Mouse (Mus musculus) urinary bladder, adult 18-20 months (tissue): ENCODE results near the gene Glyctk.
A peak's percentile ranks its signal among the peaks of the same experiment; 100 is the strongest.

Source experiments
- DNase-seq, 2 experiments: peaks; one replicate each; pipeline ENCODE4 v3.0.0; 2022; ENCODE audit warnings: low spot score in 2 of 2, mixed read lengths in 2 of 2

The Glyctk gene

GRCm38 (mm10) chr9:106147851-106148431 lies 10.0 kb downstream of the Glyctk start:
- DNase-seq = no peak

DNA sequence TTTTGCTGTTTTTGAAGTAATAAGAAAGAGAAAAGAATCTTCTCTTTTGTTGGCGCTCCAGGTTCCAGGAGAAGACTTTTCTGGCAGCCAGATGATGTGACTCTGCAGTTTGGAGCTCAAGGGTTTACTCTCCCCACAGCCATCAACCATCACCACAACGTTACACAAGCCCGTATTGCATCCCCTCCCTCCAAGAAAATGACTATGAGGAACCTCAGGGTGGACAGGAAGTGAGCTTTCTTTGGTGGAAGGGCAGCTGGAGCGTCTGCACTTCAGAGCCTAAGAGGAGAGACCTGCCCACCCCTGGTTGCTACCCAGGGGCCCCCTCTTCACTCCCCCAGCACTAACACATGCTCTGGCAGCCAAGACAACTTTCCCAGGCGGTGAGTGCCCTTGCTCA lies 10.7 kb downstream of the Glyctk start:
- DNase-seq = no peak

GRCm38 (mm10) chr9:106145582-106145981 lies 12.4 kb downstream of the Glyctk start:
- no peak for DNase-seq

- no peak for DNase-seq
Measured at GRCm38 (mm10) chr9:106144176-106144575, 13.8 kb downstream of the Glyctk start.

DNA sequence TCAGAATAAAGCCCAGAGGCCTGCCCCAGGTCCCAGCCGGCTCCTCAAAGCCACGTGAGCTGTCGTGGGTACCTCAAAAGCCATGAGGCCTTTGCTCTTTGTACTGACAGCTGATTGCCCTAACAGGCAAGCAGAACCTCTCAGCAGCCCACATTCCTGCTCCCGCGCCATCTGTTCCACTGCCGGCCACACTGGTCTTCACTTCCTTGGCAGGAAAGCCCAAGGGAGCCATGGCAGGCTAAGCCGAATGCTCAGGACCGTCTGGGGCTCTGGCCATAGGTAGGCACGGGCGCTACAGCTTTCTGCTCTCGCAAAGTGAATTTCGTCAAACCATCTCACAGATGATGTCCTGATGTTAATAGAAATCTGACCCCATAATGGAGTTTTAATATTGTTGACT lies 16.0 kb downstream of the Glyctk start:
- no peak for DNase-seq

GRCm38 (mm10) chr9:106139763-106140162 lies 18.2 kb downstream of the Glyctk start:
- DNase-seq = no peak

DNA sequence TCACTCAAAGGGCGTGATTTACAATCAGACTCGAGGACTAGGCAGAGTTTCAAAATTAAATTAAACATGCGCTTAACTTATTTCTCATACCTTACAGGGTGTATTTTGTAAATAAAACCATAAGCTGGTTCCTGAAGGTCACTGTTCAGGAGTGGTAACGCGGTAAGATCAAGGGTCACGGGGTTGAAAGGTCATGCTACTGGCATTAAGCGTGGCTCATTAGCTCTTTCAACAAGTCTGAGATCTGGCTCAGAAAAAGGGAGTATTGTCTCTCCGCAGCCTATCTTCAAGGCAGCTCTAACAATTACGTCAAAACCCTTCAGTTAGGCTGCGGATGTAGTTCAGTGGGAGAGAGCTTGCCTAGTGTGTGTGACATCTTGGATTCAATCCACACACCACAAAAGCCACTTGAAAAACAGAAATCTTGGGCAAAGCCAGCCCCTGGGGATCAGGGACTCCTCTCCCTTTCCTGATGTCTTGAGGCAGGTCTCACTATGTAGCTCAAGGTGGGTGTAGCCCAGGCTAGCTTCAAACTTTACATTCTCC lies 20.2 kb downstream of the Glyctk start:
- DNase-seq = no peak

DNA sequence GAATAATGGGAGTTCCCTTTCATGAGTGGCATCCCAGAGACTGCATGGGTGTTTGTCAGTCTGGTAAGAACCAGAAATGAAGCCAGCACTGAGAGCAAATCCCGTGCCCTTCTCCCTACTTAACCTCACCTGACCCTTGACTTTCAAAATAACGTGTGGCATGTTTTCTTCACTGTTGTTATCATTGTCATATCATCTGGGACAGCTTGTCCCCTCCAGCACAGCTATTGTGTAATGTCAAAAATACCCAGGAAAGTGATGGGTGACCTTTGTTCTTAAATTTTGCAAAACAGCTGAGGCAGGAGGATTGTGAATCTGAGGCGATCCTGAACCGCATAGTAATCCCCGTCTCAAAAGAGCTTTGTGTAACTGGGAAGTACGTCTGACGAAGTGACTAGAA lies 27.7 kb downstream of the Glyctk start:
- DNase-seq = no peak

- no peak for DNase-seq
Measured at GRCm38 (mm10) chr9:106129072-106129471, 28.9 kb downstream of the Glyctk start.

DNA sequence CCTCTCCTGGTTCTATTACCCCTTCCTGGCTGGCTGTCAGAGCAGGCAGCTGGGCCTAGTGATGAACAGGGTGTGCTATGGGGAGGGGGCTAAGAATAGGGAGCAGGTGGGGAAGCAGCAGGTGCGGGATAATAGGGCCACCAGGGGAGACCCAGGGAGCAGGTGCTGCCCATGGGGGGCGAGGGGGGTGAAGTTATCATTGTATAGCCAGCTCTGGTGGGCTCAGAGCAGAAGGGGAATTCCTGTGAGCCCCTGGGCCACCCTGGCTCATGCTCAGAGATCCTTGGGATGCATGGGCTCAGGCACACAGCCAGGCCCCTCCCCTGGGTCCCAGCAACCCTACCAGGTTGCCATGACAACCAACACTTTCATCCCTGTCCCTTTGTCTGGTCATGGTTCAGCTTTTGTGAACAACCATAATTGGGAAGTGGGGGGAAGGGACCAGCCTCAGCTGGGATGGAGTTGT lies 31.1 kb downstream of the Glyctk start:
- DNase-seq = no peak

DNA sequence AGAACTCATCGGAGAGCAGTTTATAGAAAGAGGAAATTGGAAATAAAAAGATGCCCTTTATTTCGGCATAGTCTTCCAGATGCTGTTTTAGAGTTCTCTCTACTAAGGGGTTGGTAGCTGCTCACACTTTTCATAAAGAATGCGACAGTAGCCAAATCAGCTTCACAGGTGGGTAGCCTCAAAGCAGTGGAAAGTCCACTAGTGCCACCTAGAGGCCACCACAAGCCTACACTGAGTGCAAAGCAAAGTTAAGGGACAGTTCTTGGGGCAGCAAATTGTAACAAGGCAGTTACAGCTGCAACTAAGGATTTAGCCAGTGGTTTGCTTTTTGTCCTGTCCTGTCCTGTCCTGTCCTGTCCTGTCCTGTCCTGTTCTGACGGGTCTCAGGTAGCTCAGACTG lies 34.3 kb downstream of the Glyctk start:
- no peak for DNase-seq

GRCm38 (mm10) chr9:106119075-106119474 lies 38.9 kb downstream of the Glyctk start:
- no peak for DNase-seq

DNA sequence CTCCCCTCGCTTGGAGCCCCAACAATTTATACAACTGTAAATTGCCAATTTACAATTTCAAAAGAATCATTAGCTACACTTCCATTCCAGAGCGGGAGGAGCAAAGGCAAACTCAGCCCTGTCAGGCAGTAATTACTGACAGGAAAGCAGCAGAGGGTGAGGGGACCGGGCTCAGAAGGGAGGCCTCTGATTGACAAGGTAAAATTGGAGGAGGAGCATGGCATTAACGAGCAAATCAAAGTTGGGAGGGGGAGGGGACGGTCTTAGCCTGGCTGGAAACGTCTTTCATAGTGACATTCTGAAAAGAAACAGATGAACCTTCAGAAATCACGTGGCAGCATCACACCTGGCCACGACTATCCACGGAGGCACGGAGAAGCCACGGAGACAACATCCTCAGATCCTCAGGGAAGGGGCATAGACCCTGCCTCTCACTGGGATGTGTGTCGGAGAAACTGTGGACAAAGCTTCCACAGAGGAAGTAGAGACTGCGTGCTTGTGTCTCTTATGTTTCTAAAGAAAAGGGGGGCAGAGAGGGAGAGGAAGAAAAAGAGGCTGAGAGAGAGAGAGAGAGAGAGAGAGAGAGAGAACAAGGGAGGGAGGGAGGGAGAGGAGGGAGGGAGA lies 42.0 kb downstream of the Glyctk start:
- no peak for DNase-seq

DNA sequence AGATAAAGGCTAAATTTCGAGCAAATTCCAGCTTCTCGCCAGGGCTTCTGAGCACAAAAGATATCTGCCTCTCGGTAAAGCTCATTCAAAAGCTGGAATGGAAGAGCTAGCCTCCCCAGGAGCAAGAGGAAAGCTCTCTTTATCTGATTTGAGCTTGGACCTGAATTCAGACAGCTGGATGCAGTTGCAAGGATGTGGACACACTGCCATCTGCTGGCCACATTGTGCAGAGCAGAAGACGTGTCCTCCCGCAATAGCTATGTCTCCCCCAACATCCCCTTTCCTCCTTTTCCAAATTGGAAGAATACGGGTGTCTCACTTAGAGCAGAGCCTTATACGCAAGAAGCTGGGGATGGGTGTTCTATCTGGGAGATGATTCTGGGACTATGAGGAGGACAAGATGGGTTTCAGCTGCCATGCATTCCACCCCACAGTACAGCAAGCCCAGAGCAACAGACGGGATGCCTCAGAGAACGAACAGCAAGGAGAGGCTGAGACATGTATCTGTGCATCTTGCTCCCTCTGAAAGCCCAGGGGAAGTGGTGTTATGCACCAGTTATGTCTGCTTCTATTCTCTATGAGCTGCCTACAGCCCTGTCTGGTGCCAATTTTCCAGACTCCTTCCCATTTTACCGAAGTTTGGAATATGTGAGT lies 45.0 kb downstream of the Glyctk start:
- peak; percentile 39 to 53 for DNase-seq

- no peak for DNase-seq
Measured at GRCm38 (mm10) chr9:106106241-106106640, 51.7 kb downstream of the Glyctk start.

- DNase-seq = no peak
Measured at GRCm38 (mm10) chr9:106104401-106104800, 53.5 kb downstream of the Glyctk start.
